Mouse (Mus musculus) megakaryocyte, embryonic 14.5 days (primary cell): ENCODE measurements around the gene Myt1. TPM values are rescaled to one million over a fixed set of nuclear protein-coding genes. Genes with fewer than 3 reads are reported as not detected.
"Not testable (repeated sequence)": the region's sequence is repeated elsewhere in the genome, so short reads cannot be mapped to it uniquely, and the experiment has no call there.

Experiments used
- H3K27me3 ChIP-seq: replicated peaks from 2 replicates; pipeline ENCODE3; 2012; ENCODE audit warnings: inconsistent platforms
- H3K36me3 ChIP-seq: replicated peaks from 2 replicates; pipeline ENCODE3; 2012; ENCODE audit warnings: low read length, inconsistent platforms, mixed read lengths
- H3K4me1 ChIP-seq: 2 replicates; pipeline ENCODE4 v1.6.1; 2012; ENCODE audit warnings: inconsistent platforms
- H3K4me3 ChIP-seq: replicated peaks from 2 replicates; pipeline ENCODE3; 2012; ENCODE audit warnings: moderate library complexity, mild to moderate bottlenecking, inconsistent platforms
- H3K9me3 ChIP-seq: 2 replicates; pipeline ENCODE4 v1.6.1; 2012; ENCODE audit warnings: inconsistent platforms
- FLI1 ChIP-seq: IDR thresholded peaks from 2 replicates; pipeline ENCODE4 v1.6.1; 2012; ENCODE audit warnings: low read length, inconsistent platforms, mixed read lengths
- GATA1 ChIP-seq: IDR thresholded peaks from 3 replicates; pipeline ENCODE4 v1.6.1; 2012; ENCODE audit warnings: mixed read lengths, low read length, inconsistent platforms, borderline replicate concordance
- polyA plus RNA-seq: library from polyadenylated mRNA; stranded (reverse); fragments of >175 nt; gene quantifications from 2 replicates; pipeline ENCODE4 v1.2.3, GENCODE M21; 2012; ENCODE audit warnings: low replicate concordance; ENCODE audit not compliant: insufficient read depth

The Myt1 gene
- polyA plus RNA-seq, 1 experiment: not detected

DNA sequence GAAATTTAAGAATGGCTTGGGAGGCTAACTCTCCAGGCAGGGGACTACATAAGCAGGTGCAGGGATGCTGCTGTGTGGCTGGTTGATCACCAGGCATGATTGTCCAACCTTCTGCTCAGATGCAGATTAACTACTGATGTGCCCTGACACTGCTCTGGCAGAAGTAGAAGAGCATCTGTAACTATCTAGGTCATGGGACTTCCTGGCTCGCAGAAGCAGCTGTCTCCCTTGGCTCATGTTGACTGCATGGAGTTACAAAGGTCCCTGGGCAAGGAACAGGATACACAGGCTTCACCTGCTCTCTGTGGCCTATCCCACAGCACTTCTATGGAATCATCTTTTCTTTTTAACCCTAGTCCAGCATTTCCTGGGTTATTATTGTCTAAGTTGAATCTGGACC lies 12.7 kb downstream of the Myt1 start:
- no peaks in the 10 kb centered on the region for H3K36me3 ChIP-seq
- H3K9me3 ChIP-seq: no peaks in the 10 kb centered on the region
- TF ChIP-seq FLI1: no peak
- TF ChIP-seq GATA1: no peak
- no peak overlapping the region for H3K4me3 ChIP-seq
- peaks cover 7% of the 10 kb centered on the region for H3K27me3 ChIP-seq
- no peaks in the 10 kb centered on the region for H3K4me1 ChIP-seq

DNA sequence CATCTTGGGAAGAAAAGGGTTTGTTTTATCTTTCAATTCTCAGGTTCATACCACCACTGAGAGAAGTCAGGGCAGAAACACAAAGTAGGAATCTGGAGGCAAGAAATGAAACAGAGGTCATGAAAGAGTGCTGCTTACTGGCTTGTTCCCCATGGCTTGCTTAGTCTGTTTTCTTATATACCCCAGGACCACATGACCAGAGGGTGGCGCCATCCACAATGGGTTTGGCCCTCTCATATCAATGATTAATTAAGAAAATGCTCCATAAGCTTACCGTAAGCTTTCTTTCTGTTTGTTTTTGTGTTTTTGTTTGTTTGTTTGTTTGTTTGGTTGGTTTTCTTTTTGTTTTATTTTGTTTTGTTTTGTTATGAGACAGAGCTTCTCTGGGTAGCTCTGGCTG lies 14.6 kb downstream of the Myt1 start:
- Histone ChIP-seq H3K27me3 (peaks cover 5% of the 10 kb centered on the region), H3K9me3 (no peaks in the 10 kb centered on the region), H3K4me1 (no peaks in the 10 kb centered on the region), H3K36me3 (no peaks in the 10 kb centered on the region), H3K4me3 (no peak overlapping the region)
- TF ChIP-seq GATA1 (no peak), FLI1 (no peak)

DNA sequence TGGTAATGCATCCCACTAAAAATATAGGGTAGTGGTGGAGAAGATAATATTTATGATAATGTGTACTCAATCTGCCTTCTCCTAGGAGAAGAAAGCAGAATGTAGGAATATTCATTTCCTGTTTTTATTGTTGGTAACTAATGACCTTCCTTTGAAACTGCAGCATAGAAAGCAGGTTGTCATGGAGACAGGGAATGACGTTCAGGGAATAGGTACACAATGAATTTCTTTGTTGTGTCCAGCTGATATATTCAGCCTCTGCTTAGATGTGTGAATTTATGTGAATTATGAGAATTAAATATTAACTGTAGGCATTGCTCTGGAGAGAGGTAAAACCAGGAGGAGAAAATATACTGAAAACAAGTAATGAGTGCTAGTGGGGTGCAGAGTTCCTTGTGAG lies 18.3 kb downstream of the Myt1 start:
- TF ChIP-seq FLI1 (no peak), GATA1 (no peak)
- Histone ChIP-seq H3K36me3 (no peaks in the 10 kb centered on the region), H3K9me3 (no peaks in the 10 kb centered on the region), H3K4me3 (no peak overlapping the region), H3K4me1 (no peaks in the 10 kb centered on the region), H3K27me3 (peaks cover 5% of the 10 kb centered on the region)

DNA sequence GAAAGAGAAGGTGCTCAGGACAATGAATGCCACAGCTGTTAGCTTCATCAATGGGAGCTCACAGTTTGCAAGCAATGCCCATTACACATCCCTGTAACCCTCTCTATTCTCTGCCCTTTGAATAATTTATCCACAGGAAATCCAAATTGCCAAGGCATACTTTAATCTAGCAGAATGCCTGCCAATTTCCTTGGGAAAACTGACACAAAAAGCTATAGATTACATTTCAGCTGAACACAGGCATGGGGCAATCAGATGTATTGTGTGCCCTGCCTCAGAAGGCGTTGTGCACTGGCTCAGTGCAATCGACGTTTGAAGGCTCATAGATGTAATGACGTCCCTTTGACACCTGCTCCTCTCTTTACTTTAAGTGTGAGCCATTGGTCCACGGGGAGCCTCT lies 24.7 kb downstream of the Myt1 start:
- Histone ChIP-seq H3K36me3 (no peaks in the 10 kb centered on the region), H3K4me1 (no peaks in the 10 kb centered on the region), H3K9me3 (no peaks in the 10 kb centered on the region), H3K27me3 (peaks cover 7% of the 10 kb centered on the region), H3K4me3 (no peak overlapping the region)
- TF ChIP-seq GATA1 (no peak), FLI1 (no peak)

DNA sequence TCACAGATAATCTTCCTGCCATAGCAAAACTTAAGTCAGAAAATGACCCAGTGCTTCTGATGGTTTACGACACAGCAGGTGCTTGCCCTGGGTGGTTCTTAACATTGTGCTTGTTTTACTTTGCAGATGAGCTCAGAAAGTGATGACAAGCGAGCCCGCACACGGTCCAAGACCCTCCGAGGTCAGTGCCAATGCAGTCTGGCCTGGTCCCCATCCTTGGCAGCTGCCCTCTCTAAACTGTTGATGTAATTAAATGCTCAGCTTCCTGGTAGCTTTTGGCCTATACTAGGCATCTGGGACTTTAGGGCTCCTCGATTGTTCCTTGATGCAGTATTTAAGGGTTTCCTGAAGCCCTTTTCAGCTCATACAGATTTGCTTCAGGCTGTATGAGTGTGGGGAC lies 26.3 kb downstream of the Myt1 start:
- Histone ChIP-seq H3K36me3 (no peaks in the 10 kb centered on the region), H3K4me1 (no peaks in the 10 kb centered on the region), H3K9me3 (no peaks in the 10 kb centered on the region), H3K4me3 (no peak overlapping the region), H3K27me3 (peaks cover 12% of the 10 kb centered on the region)
- TF ChIP-seq FLI1: no peak
- TF ChIP-seq GATA1: no peak

DNA sequence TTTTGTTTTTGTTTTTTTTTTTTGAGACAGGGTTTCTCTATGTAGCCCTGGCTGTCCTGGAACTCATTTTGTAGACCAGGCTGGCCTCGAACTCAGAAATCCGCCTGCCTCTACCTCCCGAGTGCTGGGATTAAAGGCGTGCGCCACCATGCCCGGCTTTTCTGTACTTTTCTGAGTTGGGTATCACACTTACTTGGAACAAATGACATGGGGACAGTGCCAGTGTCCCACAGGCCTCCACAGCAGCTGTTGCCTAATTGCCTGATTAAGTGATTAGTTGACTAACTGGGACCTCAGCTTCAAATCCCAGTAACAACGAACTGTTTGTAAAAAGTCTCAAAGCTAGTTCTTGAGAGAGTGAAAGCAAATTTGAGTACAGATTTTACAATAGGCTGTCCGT lies 30.1 kb downstream of the Myt1 start:
- not testable (repeated sequence) for H3K4me3 ChIP-seq, H3K4me1 ChIP-seq

DNA sequence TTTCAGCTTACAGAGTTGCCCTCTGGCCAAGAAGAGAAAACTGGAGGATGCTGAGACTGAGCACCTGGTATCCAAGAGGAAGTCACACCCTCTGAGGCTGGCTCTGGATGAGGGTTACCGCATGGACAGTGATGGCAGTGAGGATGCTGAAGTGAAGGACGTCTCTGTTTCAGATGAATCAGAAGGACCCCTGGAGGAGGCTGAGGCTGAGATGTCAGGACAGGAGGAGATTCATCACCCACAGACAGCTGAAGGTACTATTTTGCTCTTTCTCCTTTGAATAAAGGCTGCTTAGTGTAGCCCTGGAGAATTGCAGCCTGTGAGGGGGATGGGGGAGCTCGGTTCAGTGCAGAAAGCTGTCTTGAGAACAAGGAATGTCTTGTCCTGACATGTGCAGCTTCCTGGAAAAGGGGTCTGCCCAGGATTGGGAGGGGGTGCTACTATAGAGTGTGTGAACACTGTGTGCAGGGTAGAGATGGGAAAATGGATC lies 32.6 kb downstream of the Myt1 start:
- TF ChIP-seq FLI1 (no peak), GATA1 (no peak)
- H3K27me3 ChIP-seq: peaks cover 29% of the 10 kb centered on the region
- H3K4me3 ChIP-seq: no peak overlapping the region
- H3K9me3 ChIP-seq: no peaks in the 10 kb centered on the region
- no peaks in the 10 kb centered on the region for H3K36me3 ChIP-seq
- peaks cover 7% of the 10 kb centered on the region; the same call in 1 of the 2 replicates for H3K4me1 ChIP-seq

More for the DNA sequence above, 30.1 kb downstream of the Myt1 start:
- not testable (repeated sequence) for H3K9me3 ChIP-seq, H3K36me3 ChIP-seq
- peaks cover 26% of the 10 kb centered on the region for H3K27me3 ChIP-seq

DNA sequence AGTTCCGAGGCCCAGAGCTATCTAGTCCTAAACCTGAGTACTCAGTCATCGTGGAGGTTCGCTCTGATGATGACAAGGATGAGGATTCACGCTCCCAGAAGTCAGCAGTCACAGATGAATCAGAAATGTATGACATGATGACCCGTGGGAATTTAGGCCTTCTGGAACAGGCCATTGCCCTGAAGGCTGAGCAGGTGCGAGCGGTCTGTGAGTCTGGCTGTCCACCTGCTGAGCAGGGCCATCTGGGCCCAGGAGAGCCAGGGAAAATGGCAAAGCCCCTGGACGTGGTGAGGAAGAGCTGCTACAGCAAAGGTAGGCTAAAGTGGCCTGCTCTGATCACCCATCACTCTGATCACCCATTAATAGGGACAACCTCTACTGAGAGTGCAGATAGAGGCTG lies 34.5 kb downstream of the Myt1 start:
- TF ChIP-seq FLI1 (no peak), GATA1 (no peak)
- no peak overlapping the region for H3K4me3 ChIP-seq
- H3K4me1 ChIP-seq: peaks cover 7% of the 10 kb centered on the region; the same call in 1 of the 2 replicates
- no peaks in the 10 kb centered on the region for H3K36me3 ChIP-seq
- H3K27me3 ChIP-seq: peaks cover 36% of the 10 kb centered on the region
- no peaks in the 10 kb centered on the region for H3K9me3 ChIP-seq

DNA sequence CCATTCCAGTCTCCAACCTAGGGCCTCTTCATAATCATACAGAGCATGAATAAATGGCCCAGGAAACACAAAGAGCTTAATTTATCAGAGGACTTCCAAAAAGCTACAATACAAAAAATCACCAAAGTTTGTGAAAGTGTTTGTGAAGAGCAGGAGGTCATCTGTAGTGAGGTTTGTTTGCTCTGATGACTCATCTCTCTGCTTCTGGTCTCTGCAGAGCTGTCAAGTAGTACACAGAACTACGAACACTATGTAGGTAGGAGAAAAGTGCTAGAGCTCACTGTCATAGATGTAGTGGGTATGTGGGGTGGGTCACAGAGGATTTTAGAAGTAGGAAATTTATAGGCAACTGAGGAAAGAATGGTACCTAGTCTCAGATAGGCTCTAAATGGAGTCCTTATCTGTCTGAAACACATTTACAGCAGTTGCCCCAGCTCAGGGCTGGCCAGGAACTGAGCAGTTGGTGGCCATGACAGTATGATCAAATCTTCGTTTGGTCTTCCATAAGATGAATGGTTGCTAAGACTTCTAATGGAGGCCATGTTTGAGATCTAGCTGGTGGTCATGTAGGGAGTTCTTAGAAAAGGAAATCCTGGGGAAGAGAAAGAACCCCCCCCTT lies 66.0 kb downstream of the Myt1 start:
- Histone ChIP-seq H3K9me3 (no peaks in the 10 kb centered on the region), H3K4me3 (no peak overlapping the region), H3K27me3 (peaks cover 21% of the 10 kb centered on the region), H3K36me3 (no peaks in the 10 kb centered on the region), H3K4me1 (peaks cover 31% of the 10 kb centered on the region)
- TF ChIP-seq FLI1: no peak
- no peak for TF ChIP-seq GATA1

DNA sequence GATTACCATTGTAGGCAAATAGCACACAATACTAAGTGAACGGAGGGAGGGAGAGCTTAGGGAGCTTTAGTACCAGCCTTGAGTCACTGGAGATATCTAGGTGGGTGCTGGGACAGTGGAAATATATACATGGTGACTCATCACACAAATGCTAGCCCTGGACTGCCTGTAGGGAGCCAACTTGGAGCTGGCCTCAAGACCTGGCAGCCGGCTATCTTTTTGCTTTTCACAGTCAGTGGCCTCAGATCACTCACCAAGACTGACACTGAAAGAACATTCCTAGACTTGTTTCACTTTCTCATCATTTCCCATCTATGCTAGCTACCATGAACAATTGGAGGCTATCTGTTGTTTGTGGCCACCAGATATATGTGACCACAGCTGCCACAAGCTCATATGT lies 69.6 kb downstream of the Myt1 start:
- no peak for TF ChIP-seq FLI1
- TF ChIP-seq GATA1: no peak
- Histone ChIP-seq H3K4me1 (peaks cover 37% of the 10 kb centered on the region), H3K9me3 (no peaks in the 10 kb centered on the region), H3K27me3 (peaks cover 11% of the 10 kb centered on the region), H3K4me3 (peak overlapping the region; percentile 46), H3K36me3 (no peaks in the 10 kb centered on the region)
